Mouse (Mus musculus): Measurements from ENCODE around the gene Tox2. TPM values are rescaled to one million over a fixed set of nuclear protein-coding genes. Genes with fewer than 3 reads are reported as not detected.

Tox2 gene
- 14.8 and 15.8 TPM in 2 replicates for polyA plus RNA-seq (2015; fragmentation: Nextera tagmentation; extraction: Ambion mirVana)

GRCm38 (mm10) chr2:163202884-163203634, at the start of gene Tox2:
Tox2 (plus strand) TSS chr2:163203125.

Other genes starting within 250 kb of the Tox2 start
- 0.17 and 0.44 TPM in 2 replicates for gene Sgk2, start 215.8 kb upstream of the Tox2 start, polyA plus RNA-seq (2015; fragmentation: Nextera tagmentation; extraction: Ambion mirVana)
- gene Ift52, start 185.8 kb upstream of the Tox2 start, polyA plus RNA-seq (2015; fragmentation: Nextera tagmentation; extraction: Ambion mirVana), result 27.4 and 29.4 TPM in 2 replicates
- 1.4 and 2.1 TPM in 2 replicates for gene Mybl2, start 148.4 kb upstream of the Tox2 start, polyA plus RNA-seq (2015; fragmentation: Nextera tagmentation; extraction: Ambion mirVana)
- gene Gtsf1l, start 115.3 kb upstream of the Tox2 start, polyA plus RNA-seq (2015; fragmentation: Nextera tagmentation; extraction: Ambion mirVana), result not detected in 2 replicates
- gene Jph2, start 194.9 kb downstream of the Tox2 start, polyA plus RNA-seq (2015; fragmentation: Nextera tagmentation; extraction: Ambion mirVana), result 0.89 and 1.0 TPM in 2 replicates
- gene Oser1, start 221.6 kb downstream of the Tox2 start, polyA plus RNA-seq (2015; fragmentation: Nextera tagmentation; extraction: Ambion mirVana), result 56.9 and 58.7 TPM in 2 replicates
- gene Gdap1l1, start 235.4 kb downstream of the Tox2 start, polyA plus RNA-seq (2015; fragmentation: Nextera tagmentation; extraction: Ambion mirVana), result 108 and 123 TPM in 2 replicates